Mouse (Mus musculus) ES-Bruce4 (cell line): ENCODE results near the gene Cfap52. TPM values are rescaled to one million over a fixed set of nuclear protein-coding genes. Genes with fewer than 3 reads are reported as not detected.
A peak's percentile ranks its signal among the peaks of the same experiment; 100 is the strongest.

ENCODE experiments used
- H3K27ac ChIP-seq: 2 replicates; pipeline ENCODE4 v1.5.1; 2012; ENCODE audit warnings: low read length, inconsistent platforms; ENCODE audit not compliant: insufficient read depth
- H3K27me3 ChIP-seq: 2 replicates; pipeline ENCODE4 v1.6.1; 2012; ENCODE audit warnings: mild to moderate bottlenecking, low read length, inconsistent platforms; ENCODE audit not compliant: control insufficient read depth, poor library complexity, insufficient read depth, severe bottlenecking
- H3K36me3 ChIP-seq: 2 replicates; pipeline ENCODE4 v1.6.1; 2012; ENCODE audit warnings: inconsistent platforms, mild to moderate bottlenecking, low read length, moderate library complexity; ENCODE audit not compliant: control insufficient read depth, poor library complexity, insufficient read depth, severe bottlenecking
- H3K4me1 ChIP-seq: one replicate; pipeline ENCODE4 v1.8.1; 2011; ENCODE audit warnings: low read length; ENCODE audit not compliant: control insufficient read depth, insufficient read depth
- H3K4me3 ChIP-seq: 2 replicates; pipeline ENCODE4 v1.5.1; 2011; ENCODE audit warnings: low read depth, mild to moderate bottlenecking, low read length
- H3K9ac ChIP-seq: 2 replicates; pipeline ENCODE4 v1.6.1; 2012; ENCODE audit warnings: low read depth, mild to moderate bottlenecking, inconsistent platforms; ENCODE audit not compliant: poor library complexity, severe bottlenecking
- H3K9me3 ChIP-seq: replicated peaks from 2 replicates; pipeline ENCODE4 v1.6.1; 2012; ENCODE audit warnings: mild to moderate bottlenecking, low read length, inconsistent platforms; ENCODE audit not compliant: control insufficient read depth, poor library complexity, insufficient read depth, severe bottlenecking
- CTCF ChIP-seq: IDR thresholded peaks from one replicate; pipeline ENCODE4 v1.8.1; 2011; ENCODE audit warnings: low read depth, low read length
- EP300 ChIP-seq: IDR thresholded peaks from 2 replicates; pipeline ENCODE4 v1.6.1; 2011; ENCODE audit warnings: low read depth, low read length; ENCODE audit not compliant: insufficient read depth
- POLR2A ChIP-seq: IDR thresholded peaks from one replicate; pipeline ENCODE4 v1.8.1; 2011; ENCODE audit warnings: low read length; ENCODE audit not compliant: insufficient read depth
- polyA plus RNA-seq: library from polyadenylated mRNA; stranded (reverse); fragments of >200 nt; gene quantifications from 2 replicates; pipeline ENCODE4 v1.2.4, GENCODE M21; 2011; ENCODE audit warnings: low read depth; ENCODE audit not compliant: missing spikeins, insufficient read depth, insufficient read length

Cfap52 gene
- polyA plus RNA-seq, 1 experiment: 0.66 TPM

GRCm38 (mm10) chr11:67885921-67886320, 79.5 kb downstream of the Cfap52 start:
- TF ChIP-seq EP300: no peak
- no peak for TF ChIP-seq POLR2A
- TF ChIP-seq CTCF: peak; percentile 12
- Histone ChIP-seq H3K9me3 (peaks cover 3% of the 10 kb centered on the region), H3K4me3 (no peak overlapping the region), H3K27me3 (no peaks in the 10 kb centered on the region), H3K27ac (no peak overlapping the region), H3K36me3 (no peaks in the 10 kb centered on the region), H3K9ac (no peak overlapping the region), H3K4me1 (no peaks in the 10 kb centered on the region)

Other genes with a start within 250 kb of the Cfap52 start
- gene Glp2r, start 194.5 kb downstream of the Cfap52 start, polyA plus RNA-seq: not detected in 2 replicates
- not detected in 2 replicates for gene Gsg1l2, start 191.0 kb downstream of the Cfap52 start, polyA plus RNA-seq
- not detected in 2 replicates for gene Dhrs7c, start 167.5 kb downstream of the Cfap52 start, polyA plus RNA-seq
- gene Usp43, start 43.5 kb downstream of the Cfap52 start, polyA plus RNA-seq: 6.7 and 10.8 TPM in 2 replicates
- 35.8 and 37.7 TPM in 2 replicates for gene Stx8, start 542 bp upstream of the Cfap52 start, polyA plus RNA-seq